Mouse (Mus musculus) R1 (cell line): ENCODE data around the gene Cdk18.

Experiments
- DNase-seq: peaks from one replicate; pipeline ENCODE4 v3.0.0-alpha.2; 2018; ENCODE audit warnings: low read depth, low spot score

Gene Cdk18

GRCm38 (mm10) chr1:132150171-132150570, 10.7 kb upstream of the Cdk18 start:
- DNase-seq, result no peak

GRCm38 (mm10) chr1:132149410-132149809, 9.9 kb upstream of the Cdk18 start:
- no peak for DNase-seq

GRCm38 (mm10) chr1:132145973-132146685, 6.6 kb upstream of the Cdk18 start:
- no peak for DNase-seq

GRCm38 (mm10) chr1:132144837-132145236, 5.4 kb upstream of the Cdk18 start:
- no peak for DNase-seq

GRCm38 (mm10) chr1:132144223-132144622, 4.7 kb upstream of the Cdk18 start:
- peak; percentile 68 for DNase-seq

- no peak for DNase-seq
These were observed 4.2 kb upstream of the Cdk18 start for GRCm38 (mm10) chr1:132143730-132144129.

GRCm38 (mm10) chr1:132143079-132143478, 3.6 kb upstream of the Cdk18 start:
- DNase-seq, result no peak

- DNase-seq, result no peak
These were observed 2.3 kb upstream of the Cdk18 start for GRCm38 (mm10) chr1:132141753-132142152.

GRCm38 (mm10) chr1:132141166-132141565, 1.7 kb upstream of the Cdk18 start:
- no peak for DNase-seq

- DNase-seq, result no peak
These were observed 1.1 kb upstream of the Cdk18 start for GRCm38 (mm10) chr1:132140574-132140973.

GRCm38 (mm10) chr1:132140171-132140570, 687 bp upstream of the Cdk18 start:
- DNase-seq, result peak; percentile 93

- DNase-seq, result peak; percentile 37
These were observed 688 bp downstream of the Cdk18 start for GRCm38 (mm10) chr1:132138576-132139415.

- DNase-seq, result peak; percentile 68
These were observed 1.4 kb downstream of the Cdk18 start for GRCm38 (mm10) chr1:132137935-132138575.

GRCm38 (mm10) chr1:132136847-132137246, 2.6 kb downstream of the Cdk18 start:
- DNase-seq, result no peak

GRCm38 (mm10) chr1:132135631-132136030, 3.9 kb downstream of the Cdk18 start:
- peak; percentile 12 for DNase-seq

- no peak for DNase-seq
These were observed 11.2 kb downstream of the Cdk18 start for GRCm38 (mm10) chr1:132128311-132128710.

GRCm38 (mm10) chr1:132125803-132126405, 13.6 kb downstream of the Cdk18 start:
- no peak for DNase-seq

GRCm38 (mm10) chr1:132125249-132125648, 14.2 kb downstream of the Cdk18 start:
- no peak for DNase-seq

GRCm38 (mm10) chr1:132123420-132124014, 16.0 kb downstream of the Cdk18 start:
- DNase-seq, result no peak

- DNase-seq, result no peak
These were observed 17.6 kb downstream of the Cdk18 start for GRCm38 (mm10) chr1:132121895-132122294.

GRCm38 (mm10) chr1:132121236-132121635, 18.2 kb downstream of the Cdk18 start:
- DNase-seq, result peak; percentile 76
